Mouse (Mus musculus) splenic B cell, adult 2 months (primary cell): ENCODE data around the gene Cbln1.
A peak's percentile ranks its signal among the peaks of the same experiment; 100 is the strongest.

Experiments used
- DNase-seq: peaks from one replicate; pipeline ENCODE4 v3.0.0-alpha.2; 2011; ENCODE audit warnings: low read depth, low spot score
- H3K27me3 ChIP-seq: 2 replicates; pipeline ENCODE4 v1.6.1; 2012; ENCODE audit warnings: mild to moderate bottlenecking, low read length, moderate library complexity, mixed read lengths; ENCODE audit not compliant: control insufficient read depth, poor library complexity, insufficient read depth, severe bottlenecking
- H3K36me3 ChIP-seq: 2 replicates; pipeline ENCODE4 v1.6.1; 2012; ENCODE audit warnings: mild to moderate bottlenecking, low read length, moderate library complexity, mixed read lengths; ENCODE audit not compliant: control insufficient read depth, poor library complexity, insufficient read depth, severe bottlenecking

The Cbln1 gene

DNA sequence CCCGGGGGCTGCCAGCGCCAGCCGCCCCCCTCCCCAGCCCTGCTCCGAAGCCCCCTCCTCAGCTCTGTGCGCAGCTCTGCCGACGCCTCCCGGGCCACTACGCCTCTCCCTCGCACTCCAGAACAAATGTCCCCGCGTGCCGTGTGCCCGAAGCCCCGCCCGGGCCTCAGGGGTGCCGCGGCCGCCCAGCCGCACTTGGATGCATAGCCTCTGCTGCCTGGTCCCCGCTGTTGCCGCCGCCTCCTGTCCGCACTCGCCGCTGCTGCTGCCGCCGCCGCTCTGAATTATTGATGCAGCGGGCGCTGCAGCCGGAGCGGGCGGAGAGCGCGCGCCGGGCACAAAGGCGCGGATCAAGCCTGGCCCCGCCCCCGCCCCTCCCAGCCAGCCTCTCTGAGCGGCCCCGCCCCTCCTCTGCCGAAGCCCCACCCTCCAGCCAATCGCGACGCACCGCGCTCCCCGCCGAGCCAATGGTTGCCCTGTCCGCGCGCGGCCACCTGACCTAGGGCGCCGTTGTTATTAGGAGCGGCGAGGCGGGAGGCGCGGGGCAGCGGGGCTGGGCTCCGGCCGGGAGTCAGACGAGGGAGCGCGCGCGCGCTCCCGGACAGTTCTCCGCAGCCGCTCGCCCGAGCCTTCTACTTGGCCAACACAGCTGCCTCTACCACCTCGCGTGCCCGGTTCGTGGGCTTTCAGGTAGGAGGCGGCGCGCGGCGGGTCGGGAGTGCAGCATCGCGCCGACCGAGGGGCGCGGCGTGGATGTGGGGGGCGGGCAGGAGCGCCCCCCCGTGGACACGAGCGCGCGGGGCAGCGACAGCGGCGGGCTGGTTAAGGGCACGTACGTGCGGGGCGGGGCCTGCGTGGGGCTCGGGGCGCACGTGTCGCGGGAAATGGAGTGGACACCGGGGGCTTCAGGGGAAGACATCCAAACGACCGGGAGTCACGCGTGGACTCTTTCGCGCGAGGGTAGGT is at the start of gene Cbln1:
Cbln1 (minus strand) TSS at position 339 of the 966 bp plus-strand sequence.
- Histone ChIP-seq H3K27me3 (no peaks in the 10 kb centered on the region; the same call in 1 of the 2 replicates), H3K36me3 (no peaks in the 10 kb centered on the region)
- peak; percentile 22 for DNase-seq

- DNase-seq = no peak
- no peaks in the 10 kb centered on the region for H3K27me3 ChIP-seq
- H3K36me3 ChIP-seq = no peaks in the 10 kb centered on the region
These were observed 44.7 kb upstream of the Cbln1 start for GRCm38 (mm10) chr8:87517132-87517531.

DNA sequence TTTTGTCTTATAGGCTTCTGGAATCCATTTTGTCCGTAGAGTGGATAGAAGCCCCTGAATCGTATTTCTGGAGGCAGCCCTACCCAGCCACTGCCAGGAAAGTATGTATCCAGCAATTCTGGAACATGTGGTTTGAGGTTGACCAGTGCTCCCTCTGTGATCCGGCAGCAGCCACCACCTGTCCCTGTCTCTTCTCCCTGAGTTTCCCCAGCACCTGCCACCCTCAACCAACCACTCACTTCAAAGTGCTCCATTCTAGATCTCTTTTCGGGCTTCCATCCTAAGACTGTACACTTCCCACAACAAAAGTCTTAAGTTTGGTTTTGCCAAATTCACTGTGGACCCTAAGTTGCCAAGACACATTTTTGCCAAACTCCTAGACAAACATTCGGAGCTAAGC is 41.4 kb upstream of the Cbln1 start:
- H3K27me3 ChIP-seq = no peaks in the 10 kb centered on the region
- H3K36me3 ChIP-seq = no peaks in the 10 kb centered on the region
- no peak for DNase-seq

GRCm38 (mm10) chr8:87513350-87513749 is 40.9 kb upstream of the Cbln1 start:
- no peaks in the 10 kb centered on the region for H3K27me3 ChIP-seq
- DNase-seq = no peak
- no peaks in the 10 kb centered on the region for H3K36me3 ChIP-seq

- Histone ChIP-seq H3K36me3 (no peaks in the 10 kb centered on the region), H3K27me3 (no peaks in the 10 kb centered on the region)
- no peak for DNase-seq
These were observed 40.2 kb upstream of the Cbln1 start for GRCm38 (mm10) chr8:87512636-87513035.

DNA sequence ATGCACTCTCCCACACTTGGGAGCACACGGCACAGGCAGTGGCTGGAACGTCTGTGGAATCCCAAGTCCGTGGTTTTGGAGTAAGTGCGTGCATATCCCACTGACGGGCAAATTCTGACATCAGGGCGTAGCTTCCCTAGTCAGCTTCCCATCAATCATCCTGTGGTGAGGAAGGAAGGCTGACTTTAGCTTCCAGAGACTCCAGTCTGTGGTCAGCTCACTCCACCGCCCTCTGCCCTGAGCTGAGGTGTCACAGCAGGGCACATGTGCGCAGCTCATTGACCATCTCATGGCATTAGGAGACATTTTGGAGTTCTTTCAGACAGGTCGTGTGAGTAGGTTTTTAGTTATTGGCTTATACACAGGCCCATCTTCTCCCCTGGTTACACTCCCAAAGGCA is 34.6 kb upstream of the Cbln1 start:
- no peak for DNase-seq
- Histone ChIP-seq H3K27me3 (no peaks in the 10 kb centered on the region), H3K36me3 (no peaks in the 10 kb centered on the region)

GRCm38 (mm10) chr8:87504441-87504840 is 32.0 kb upstream of the Cbln1 start:
- Histone ChIP-seq H3K36me3 (no peaks in the 10 kb centered on the region), H3K27me3 (no peaks in the 10 kb centered on the region)
- no peak for DNase-seq

DNA sequence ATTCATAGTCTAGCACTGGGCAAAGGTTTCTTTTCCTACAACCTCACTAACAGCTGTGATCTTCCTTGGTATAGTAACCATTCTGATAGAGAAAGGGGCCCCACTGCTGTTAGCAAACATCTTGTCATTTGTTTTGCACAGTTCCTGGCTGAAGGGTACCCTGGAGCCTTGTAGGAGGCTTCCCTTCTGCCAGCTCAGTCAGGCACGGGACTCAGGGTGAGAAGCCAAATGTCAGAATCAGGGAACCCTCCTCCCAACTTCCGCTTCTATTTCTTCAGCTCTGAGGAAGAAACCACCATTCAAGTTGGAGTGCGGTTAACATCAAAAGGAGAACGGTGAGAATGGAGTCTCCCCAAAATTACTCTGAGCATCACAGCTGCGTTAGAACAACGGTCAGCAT is 30.3 kb upstream of the Cbln1 start:
- Histone ChIP-seq H3K27me3 (no peaks in the 10 kb centered on the region), H3K36me3 (no peaks in the 10 kb centered on the region)
- DNase-seq = no peak

- H3K27me3 ChIP-seq = no peaks in the 10 kb centered on the region
- DNase-seq = no peak
These were observed 25.2 kb upstream of the Cbln1 start for GRCm38 (mm10) chr8:87497641-87498040.

DNA sequence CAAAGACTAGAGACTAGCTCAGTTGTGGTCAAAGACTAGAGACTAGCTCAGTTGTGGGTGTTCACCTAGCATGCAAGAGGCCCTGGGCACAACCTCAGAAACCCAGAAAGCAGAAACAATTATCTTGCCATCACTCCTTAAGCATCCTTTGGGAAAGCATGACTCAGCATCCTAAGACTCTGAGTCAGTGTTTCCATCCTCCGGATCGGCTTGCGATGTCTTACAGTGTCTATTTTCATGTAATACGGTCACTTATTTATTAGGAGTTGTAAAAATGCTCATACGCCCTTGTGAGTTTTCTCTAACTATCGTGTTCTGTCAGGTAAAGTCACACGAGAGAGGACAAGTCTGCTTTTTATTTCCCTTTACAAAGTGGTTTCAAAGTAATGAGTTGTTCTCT is 24.1 kb upstream of the Cbln1 start:
- no peak for DNase-seq
- no peaks in the 10 kb centered on the region for H3K36me3 ChIP-seq
- H3K27me3 ChIP-seq = no peaks in the 10 kb centered on the region

More at GRCm38 (mm10) chr8:87497641-87498040, 25.2 kb upstream of the Cbln1 start:
- no peaks in the 10 kb centered on the region for H3K36me3 ChIP-seq

GRCm38 (mm10) chr8:87494862-87495261 is 22.5 kb upstream of the Cbln1 start:
- Histone ChIP-seq H3K27me3 (no peaks in the 10 kb centered on the region), H3K36me3 (no peaks in the 10 kb centered on the region)
- DNase-seq = no peak

DNA sequence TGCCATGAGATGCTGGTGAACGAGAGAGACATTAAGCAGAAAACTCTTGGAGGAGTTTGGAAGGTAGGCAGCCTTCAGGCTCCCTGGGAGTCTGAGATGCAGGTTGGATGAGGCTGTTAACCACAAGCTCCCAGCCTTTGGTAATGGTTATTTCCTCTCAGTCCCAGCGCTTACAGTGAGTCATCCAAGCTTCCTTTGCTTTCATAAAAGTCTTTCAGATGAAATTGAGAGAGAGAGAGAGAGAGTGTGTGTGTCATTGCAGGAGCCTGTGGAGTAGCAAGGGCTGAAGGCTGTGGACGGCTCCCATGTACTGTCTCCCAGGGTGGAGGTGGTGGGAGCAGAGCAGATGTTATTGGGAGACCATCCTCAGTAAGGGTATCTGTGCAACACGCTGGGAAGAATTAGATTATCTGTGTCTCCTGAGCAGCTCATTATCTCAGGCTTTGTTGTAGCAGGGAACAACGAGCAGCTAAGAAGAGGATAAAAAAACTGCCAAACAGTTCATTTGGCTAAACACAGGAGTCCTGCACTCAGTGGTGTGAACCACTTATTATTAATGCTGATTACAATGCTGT is 17.5 kb upstream of the Cbln1 start:
- no peaks in the 10 kb centered on the region for H3K36me3 ChIP-seq
- DNase-seq = no peak
- H3K27me3 ChIP-seq = no peaks in the 10 kb centered on the region

- Histone ChIP-seq H3K36me3 (no peaks in the 10 kb centered on the region), H3K27me3 (no peaks in the 10 kb centered on the region; the same call in 1 of the 2 replicates)
- DNase-seq = no peak
These were observed 9.0 kb upstream of the Cbln1 start for GRCm38 (mm10) chr8:87481396-87481795.

DNA sequence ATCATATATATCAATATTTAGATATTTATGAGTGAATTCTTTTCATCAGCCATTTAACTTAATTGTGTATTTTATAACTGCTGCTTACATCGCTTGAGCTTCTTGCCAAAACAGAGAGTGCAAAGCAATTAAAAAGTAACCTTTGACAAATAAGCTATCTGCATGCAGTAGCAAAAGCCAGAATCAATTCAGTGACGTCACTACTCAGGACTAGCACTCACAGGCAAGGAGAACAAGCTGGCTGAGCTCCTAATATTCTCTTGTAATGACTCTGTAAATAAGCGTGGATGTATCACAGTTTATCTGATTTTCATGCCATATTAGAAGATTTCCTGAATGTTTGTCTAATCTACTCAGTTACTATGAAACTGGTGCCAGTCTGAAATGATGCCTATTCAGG is 5.8 kb upstream of the Cbln1 start:
- Histone ChIP-seq H3K27me3 (no peaks in the 10 kb centered on the region; the same call in 1 of the 2 replicates), H3K36me3 (no peaks in the 10 kb centered on the region)
- DNase-seq = no peak

DNA sequence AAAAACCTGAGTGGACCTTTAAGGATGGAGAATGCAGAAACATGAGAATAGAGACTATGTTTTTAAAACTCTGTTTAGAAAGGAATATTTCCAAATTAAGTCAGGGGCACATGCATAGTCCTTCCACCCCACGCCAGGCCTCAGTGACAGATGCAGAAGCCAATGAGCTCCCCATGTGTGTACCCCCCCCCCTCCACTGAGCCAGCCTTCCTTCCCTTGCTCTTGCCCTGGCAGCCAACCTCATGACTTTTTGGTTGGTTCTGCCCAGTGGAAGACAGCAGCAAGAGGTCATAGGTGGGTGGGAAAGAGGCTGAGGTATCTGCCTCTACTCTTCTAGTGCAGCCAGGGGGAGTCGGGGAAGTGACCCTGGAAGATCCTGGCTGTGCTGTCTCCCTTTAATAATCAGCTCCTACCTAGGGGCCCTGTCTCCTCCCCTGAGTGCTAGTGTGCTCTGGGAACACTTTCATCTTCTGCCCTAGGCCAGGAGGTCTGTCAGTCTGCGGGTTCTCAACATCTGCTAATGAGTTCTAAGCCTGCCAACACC is 4.8 kb upstream of the Cbln1 start:
- Histone ChIP-seq H3K27me3 (no peaks in the 10 kb centered on the region; the same call in 1 of the 2 replicates), H3K36me3 (no peaks in the 10 kb centered on the region)
- DNase-seq = no peak
